Mouse (Mus musculus) brain, embryonic 14.5 days (tissue): ENCODE data around the gene Tle6. TPM values are rescaled to one million over a fixed set of nuclear protein-coding genes. Genes with fewer than 3 reads are reported as not detected.

ENCODE experiments used
- DNase-seq: peaks from one replicate; pipeline ENCODE4 v3.0.0-alpha.2; 2011; ENCODE audit warnings: low read depth
- CTCF ChIP-seq: fragments of 200-500 bp; IDR thresholded peaks from 2 replicates; pipeline ENCODE4 v1.5.1; 2012; ENCODE audit warnings: inconsistent platforms, mild to moderate bottlenecking, moderate library complexity, borderline replicate concordance; ENCODE audit not compliant: insufficient read depth, insufficient read length; ENCODE audit errors: extremely low read depth
- POLR2A ChIP-seq: fragments of 200-500 bp; IDR thresholded peaks from 2 replicates; pipeline ENCODE4 v1.6.1; 2012; ENCODE audit warnings: mild to moderate bottlenecking, inconsistent platforms, borderline replicate concordance; ENCODE audit not compliant: poor library complexity, insufficient read depth, insufficient read length, severe bottlenecking; ENCODE audit errors: extremely low read depth
- polyA plus RNA-seq: library from polyadenylated mRNA; depleted of rRNA; stranded (reverse); fragments of >200 nt; gene quantifications from 2 replicates; pipeline ENCODE4 v1.2.3, GENCODE M21; 2012; rRNA removed

Tle6 gene
- polyA plus RNA-seq, 1 experiment: 5.3 TPM

DNA sequence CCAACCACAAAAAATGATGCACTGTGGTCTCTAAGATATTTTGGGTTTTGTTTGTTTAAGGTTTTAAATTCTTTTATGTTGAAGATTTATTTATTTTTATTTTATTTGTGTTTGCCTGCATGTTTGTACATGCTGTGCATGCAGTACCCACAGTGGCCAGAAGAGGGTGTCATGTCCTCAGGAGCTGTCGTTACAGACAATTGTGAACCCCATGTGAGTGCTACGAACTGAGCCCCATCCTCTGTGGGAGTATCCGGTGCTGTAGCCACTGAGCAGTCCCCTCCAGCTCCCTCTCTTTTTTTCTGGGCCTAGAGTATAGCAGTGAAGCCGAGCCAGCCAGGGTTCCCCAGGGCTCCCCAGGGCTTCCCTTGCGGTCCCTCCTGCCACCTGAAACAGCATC, 47.6 kb downstream of the Tle6 start:
- no peak for DNase-seq
- TF ChIP-seq POLR2A (no peak), CTCF (peak; percentile 55)

DNA sequence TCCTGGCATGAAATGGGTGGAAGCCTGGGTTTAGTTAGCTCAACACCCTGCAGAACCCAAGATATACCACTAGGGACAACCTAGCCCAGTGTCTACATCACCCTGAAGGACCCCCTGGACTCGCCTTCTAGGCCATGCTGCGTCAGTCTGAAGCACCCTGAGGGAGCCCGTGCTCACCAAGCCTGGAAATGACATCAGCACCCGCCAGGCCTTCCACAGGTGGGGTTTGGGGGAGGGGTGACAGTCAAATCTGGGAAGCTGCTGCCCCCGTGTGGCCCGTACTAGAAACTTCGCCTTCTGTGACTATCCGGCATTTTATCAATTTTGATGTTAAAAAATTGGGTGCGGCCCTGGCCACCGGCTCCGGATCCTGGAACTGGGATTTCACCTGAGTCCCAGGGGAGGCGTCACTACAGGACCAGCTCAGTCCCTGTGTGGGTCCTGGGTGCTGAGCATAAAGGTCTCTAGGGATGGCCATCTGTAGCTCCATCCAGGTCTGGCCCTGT, 49.2 kb downstream of the Tle6 start:
- no peak for TF ChIP-seq POLR2A
- TF ChIP-seq CTCF: peak; percentile 86
- DNase-seq: peak; percentile 93

DNA sequence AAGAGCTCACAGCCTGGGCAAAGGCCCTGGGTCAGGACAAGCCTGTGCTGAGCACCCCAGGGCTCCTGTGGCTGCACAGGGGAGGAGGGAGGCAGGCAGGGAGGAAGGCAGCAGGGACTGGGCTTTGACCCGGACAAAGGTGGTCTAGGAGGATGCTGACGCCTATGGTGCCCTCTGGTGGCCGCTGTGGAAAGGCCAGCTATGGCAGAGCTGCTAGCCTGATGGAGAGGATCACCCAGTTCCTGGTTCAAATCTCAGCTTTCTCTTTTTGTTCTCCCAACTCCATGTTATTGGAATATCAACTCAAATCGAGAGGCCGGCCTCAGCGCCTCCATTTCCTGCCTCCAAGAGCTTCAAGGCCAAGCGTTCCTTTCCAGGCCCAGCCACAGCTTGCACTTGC, 50.6 kb downstream of the Tle6 start:
- DNase-seq: peak; percentile 51
- TF ChIP-seq POLR2A: no peak
- peak; percentile 82 for TF ChIP-seq CTCF

DNA sequence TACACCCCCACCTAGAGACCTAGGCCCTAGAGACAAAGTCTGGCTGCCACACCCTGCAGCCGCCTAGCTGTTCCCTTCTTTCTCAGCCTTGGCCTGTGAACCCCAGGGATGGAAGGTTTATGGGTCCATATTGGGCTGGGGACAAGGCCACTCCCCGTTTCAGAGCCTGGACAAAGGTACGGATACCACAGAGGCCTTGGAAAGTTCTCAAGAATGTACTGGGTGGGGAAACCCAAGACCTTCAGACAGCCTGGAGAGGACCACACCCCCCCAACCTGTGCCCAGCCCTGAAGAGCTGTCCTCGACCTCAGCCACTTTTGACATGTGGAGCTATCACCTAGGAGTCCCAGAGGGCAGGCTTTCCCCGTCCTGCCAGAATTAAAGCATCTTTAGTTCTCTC, 51.9 kb downstream of the Tle6 start:
- DNase-seq: no peak
- TF ChIP-seq POLR2A: no peak

DNA sequence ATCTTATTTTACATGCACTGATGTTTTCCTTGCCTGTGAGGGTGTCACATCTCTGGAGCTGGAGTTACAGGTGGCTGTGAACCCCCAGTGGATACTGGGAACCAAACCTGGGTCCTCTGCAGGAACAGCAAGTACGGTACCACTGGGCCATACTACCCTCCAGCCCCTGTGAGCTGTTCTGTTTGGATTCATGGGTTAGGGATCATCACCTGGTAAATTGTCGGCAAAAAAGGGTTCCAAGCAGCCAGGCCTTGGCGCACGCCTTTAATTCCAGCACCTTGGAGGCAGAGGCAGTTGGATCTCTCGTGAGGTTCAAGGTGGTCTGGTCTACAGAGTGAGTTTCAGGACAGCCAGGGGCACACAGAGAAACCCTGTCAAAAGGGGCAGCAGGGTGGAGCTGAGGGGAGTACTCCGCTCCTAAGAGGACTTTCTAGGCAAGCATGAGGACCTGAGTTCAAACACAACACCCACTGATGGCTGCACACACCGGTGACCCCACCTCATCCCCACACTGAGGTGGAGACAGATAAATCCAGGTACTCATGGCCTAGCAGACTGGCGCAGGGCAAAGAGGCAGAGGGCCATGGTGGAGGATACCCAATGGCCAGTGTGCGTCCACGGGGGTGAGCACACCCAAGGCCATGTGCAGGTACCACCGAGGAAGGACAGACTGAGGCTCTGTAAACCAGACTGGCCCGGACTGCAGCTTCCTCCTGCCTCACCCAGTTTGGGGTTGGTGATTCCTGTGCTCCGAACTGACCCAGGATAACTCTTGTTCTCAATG, 53.9 kb downstream of the Tle6 start:
- DNase-seq: no peak
- TF ChIP-seq CTCF (no peak), POLR2A (no peak)

DNA sequence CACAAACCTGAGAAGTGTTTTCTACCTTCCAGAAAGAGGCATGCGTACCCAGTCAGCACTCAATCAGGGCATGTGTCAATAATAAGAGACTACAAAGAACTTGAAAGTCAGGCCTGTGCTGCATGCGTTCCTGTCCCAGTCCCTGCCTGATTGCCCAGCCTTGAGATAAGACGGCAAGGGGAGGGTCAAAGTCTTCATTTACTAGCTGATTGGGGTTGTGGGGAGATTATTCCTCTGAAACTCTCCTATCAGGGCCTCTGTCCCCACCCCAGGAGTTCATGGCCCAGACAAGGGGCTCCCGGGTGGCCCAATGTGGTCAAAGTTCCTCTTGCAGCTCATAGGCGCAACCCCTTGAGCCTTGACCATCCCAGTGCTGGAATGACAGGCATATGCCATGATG, 54.5 kb downstream of the Tle6 start:
- no peak for TF ChIP-seq CTCF
- TF ChIP-seq POLR2A: no peak
- no peak for DNase-seq

DNA sequence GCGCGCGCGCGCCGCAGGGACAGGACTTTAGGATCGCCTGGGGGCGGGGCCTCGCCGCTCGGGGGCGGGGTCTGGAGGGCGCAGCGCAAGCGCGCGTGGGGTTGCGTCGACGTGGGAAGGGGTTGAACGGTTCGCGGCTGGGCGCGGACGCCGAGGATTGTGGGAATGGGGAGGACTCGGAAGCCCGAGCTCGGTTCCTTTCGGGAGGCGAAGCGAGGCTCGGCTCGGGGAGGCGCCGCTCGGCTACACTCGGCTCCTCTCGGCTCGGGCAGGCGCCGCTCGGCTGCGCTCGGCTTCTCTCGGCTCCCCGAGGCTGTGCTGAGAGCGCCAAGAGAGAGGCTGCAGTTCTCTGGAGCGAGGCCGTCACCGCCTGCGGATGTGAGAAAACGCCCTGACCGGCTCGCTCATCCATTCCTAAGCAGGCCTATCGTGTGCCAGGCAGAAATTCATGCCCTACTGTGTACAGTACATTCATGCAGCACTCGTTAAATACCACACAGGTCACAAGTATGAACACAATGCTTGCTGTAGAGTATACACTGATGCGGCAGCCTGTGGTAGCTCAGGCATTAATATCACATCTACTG, 55.6 kb downstream of the Tle6 start, which contains the start of gene Gna11:
TSS of gene Gna11 (minus strand) at position 30 of the 587 bp plus-strand sequence.
- DNase-seq: peak; percentile 100
- TF ChIP-seq CTCF (no peak), POLR2A (peak; percentile 29; the same call in 1 of the 2 replicates)

DNA sequence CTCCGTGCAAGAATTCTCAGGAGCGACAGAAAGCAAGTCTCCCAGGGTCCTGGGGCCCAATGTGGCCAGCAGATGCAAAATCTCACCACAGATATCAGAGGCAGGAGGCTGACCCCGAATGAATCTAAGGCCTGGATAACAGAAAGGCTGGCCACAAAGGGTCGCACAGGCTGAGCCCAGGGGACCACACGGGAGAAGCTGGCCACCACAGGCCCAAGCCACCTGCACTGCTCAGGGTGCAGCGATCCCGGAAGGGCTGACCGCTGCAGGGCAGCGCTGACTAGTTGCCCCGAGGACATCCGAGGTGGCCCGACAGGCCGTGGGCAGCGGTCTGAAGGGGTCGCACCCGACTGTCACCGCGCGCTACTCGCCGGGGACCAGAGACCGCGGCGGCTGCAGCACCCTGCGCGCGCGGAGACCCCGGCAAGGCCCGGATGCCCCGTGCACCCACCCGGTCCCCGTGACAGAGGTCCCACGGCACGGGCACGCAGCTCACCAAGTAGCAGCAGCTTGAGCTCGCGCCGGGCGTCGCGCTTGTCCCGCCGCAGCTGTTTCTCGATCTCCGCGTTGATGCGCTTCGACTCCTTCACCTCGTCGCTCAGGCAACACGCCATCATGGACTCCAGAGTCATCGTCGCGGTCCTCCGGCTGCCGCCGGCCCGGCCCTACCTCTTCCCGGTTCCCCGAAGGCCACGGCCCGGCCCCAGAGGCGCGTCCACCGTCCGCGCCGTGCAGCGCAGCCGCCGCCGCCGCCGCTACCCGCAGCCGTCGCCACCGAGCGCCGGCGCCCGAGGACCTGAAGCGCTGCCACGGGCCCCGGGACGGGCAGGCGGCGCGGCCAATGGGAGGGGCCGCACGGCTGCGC, 56.3 kb downstream of the Tle6 start:
- TF ChIP-seq POLR2A: peak; percentile 82
- no peak for TF ChIP-seq CTCF
- no peak for DNase-seq

DNA sequence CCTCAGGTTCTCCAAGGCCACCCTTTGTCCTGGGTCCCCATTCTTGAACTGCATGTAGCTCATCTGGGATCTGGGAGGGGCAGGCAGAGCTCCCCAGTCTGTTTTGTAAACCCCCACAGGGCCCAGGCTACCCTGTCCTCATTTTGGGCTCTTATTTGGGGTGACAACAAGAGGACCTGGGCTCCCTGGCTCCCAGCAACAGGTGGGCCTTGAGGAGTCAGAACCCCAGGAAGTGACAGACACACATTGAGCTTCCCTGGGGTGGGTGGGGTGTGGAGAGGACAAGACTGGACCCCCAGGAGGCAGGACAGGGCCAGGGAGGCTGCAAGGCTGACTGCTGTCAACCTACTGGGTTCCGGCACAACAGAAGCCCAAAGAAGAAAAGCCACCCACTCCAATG, 57.2 kb downstream of the Tle6 start:
- no peak for DNase-seq
- TF ChIP-seq CTCF: no peak
- TF ChIP-seq POLR2A: no peak

DNA sequence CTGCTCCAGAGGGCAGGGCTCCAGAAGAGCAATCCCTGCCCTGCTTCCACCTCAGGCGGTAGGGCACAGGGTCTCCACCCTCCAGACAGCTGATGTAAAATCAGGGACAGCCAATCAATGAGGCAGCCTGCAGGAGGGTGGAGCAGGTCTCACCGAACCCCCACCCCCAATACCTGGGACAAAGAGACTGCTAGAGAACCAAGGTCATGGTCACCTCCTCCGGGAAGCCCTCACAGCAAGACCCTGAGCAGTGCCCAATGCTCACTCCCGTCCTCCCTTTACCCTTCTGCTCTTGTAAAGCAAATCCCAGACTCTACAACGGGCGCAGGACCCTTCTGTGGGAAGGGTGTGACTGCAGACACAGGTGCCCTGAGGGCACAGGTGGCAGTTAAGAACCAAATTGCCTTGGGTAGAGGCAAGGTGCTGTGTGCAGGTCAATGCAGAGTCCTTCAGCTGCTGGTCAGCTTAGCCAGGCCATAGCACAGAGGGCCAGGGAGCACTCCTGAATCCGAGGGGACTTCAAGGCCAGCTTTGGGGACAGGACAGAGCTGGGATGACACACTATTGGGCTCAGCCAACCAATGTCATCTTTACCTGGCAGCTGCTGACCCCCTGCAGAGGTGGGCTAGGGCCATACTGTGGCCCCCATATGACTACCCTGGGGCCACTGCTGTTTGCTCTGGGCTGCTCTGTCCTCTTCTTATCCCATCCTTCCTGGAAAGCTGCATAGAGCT, 58.0 kb downstream of the Tle6 start:
- no peak for DNase-seq
- no peak for TF ChIP-seq POLR2A

DNA sequence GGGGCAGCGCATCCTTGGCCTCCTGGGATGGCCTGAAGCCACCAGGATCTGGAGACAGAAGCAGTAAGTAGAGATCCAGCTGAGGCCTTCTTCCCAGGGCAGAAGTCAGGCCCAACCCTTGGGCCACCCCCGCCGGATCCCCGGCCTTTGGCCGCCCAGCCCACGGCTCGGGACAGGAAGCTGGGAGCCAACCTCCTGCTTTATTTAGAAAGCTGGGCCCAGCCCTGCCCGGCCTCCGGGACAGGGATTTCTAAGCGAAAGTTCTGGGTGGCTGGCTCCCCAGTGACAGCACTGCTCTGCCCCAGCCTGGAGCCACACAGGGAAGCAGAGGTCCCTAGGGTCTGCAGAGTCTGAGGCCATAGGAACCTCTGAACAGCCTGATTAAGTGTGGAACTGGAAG, 59.1 kb downstream of the Tle6 start:
- TF ChIP-seq POLR2A: no peak
- no peak for TF ChIP-seq CTCF
- DNase-seq: no peak

DNA sequence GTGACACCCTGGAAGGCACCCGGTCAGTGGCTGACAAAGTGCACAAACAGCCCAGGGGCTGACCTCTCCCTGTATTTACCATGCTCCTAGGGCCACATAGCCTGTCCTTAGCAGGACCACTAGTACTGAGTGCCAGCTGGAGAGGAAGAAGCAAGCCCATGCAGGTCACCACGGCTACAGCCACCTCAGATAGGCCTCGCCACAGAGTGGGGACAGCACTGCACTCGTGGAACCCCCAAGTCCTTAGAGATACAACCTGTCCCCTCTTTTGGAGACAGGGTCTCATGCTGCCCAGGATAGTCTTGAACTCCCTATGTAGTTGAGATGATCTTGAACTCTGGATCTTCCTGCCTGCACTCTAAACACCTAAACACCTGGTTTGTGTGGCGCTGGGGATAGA, 59.5 kb downstream of the Tle6 start:
- no peak for DNase-seq
- TF ChIP-seq CTCF: no peak

Other genes starting within 250 kb of the Tle6 start
- 13.1 and 15.6 TPM in 2 replicates for gene Mfsd12, start 243.6 kb downstream of the Tle6 start, polyA plus RNA-seq
- 0.19 and 0.25 TPM in 2 replicates for gene 4930404N11Rik, start 235.3 kb downstream of the Tle6 start, polyA plus RNA-seq
- gene Fzr1, start 222.6 kb downstream of the Tle6 start, polyA plus RNA-seq: 154 and 184 TPM in 2 replicates
- 64.0 and 67.4 TPM in 2 replicates for gene Dohh, start 216.6 kb downstream of the Tle6 start, polyA plus RNA-seq
- gene Gm48551, start 216.6 kb downstream of the Tle6 start, polyA plus RNA-seq: 6.8 and 9.6 TPM in 2 replicates
- 8.7 and 9.4 TPM in 2 replicates for gene Gm48552, start 212.1 kb downstream of the Tle6 start, polyA plus RNA-seq
- gene Smim24, start 208.0 kb downstream of the Tle6 start, polyA plus RNA-seq: 3.0 and 4.2 TPM in 2 replicates
- 9.2 and 16.7 TPM in 2 replicates for gene Nfic, start 145.4 kb downstream of the Tle6 start, polyA plus RNA-seq
- 396 and 427 TPM in 2 replicates for gene Celf5, start 118.4 kb downstream of the Tle6 start, polyA plus RNA-seq
- gene Ncln, start 104.7 kb downstream of the Tle6 start, polyA plus RNA-seq: 152 and 206 TPM in 2 replicates
- gene S1pr4, start 100.9 kb downstream of the Tle6 start, polyA plus RNA-seq: 0.54 and 0.59 TPM in 2 replicates
- 0.95 and 1.1 TPM in 2 replicates for gene Gna15, start 76.8 kb downstream of the Tle6 start, polyA plus RNA-seq
- gene Gna11, start 55.9 kb downstream of the Tle6 start, polyA plus RNA-seq: 110 and 115 TPM in 2 replicates
- 568 and 696 TPM in 2 replicates for gene Aes, start 41.6 kb downstream of the Tle6 start, polyA plus RNA-seq
- gene Tle2, start 26.5 kb downstream of the Tle6 start, polyA plus RNA-seq: 82.1 and 123 TPM in 2 replicates
- 5.5 and 6.7 TPM in 2 replicates for gene BC025920, start 5.2 kb upstream of the Tle6 start, polyA plus RNA-seq
- gene Sirt6, start 26.7 kb upstream of the Tle6 start, polyA plus RNA-seq: 75.9 and 83.4 TPM in 2 replicates
- 74.1 and 85.9 TPM in 2 replicates for gene Ankrd24, start 27.5 kb upstream of the Tle6 start, polyA plus RNA-seq
- 3.0 and 3.8 TPM in 2 replicates for gene Gm10778, start 48.0 kb upstream of the Tle6 start, polyA plus RNA-seq
- 6.6 and 6.9 TPM in 2 replicates for gene Zfp433, start 103.8 kb upstream of the Tle6 start, polyA plus RNA-seq
- 9.2 and 11.8 TPM in 2 replicates for gene Gm3055, start 170.1 kb upstream of the Tle6 start, polyA plus RNA-seq
- 0.20 and 0.56 TPM in 2 replicates for gene Gm4767, start 211.1 kb upstream of the Tle6 start, polyA plus RNA-seq